Mouse (Mus musculus): ENCODE results near the gene Rnf208. TPM values are rescaled to one million over a fixed set of nuclear protein-coding genes. Genes with fewer than 3 reads are reported as not detected.

Rnf208 gene
- polyA plus RNA-seq, 1 experiment, result 248 TPM

- peak; percentile 92 to 98 for DNase-seq (ENCODE audit: extremely low spot score in 1 of 2, low spot score in 1 of 2)
Measured at GRCm38 (mm10) chr2:25271827-25272511, 29.9 kb downstream of the Rnf208 start, which contains the start of the genes Ssna1 and Anapc2. TSS of gene Ssna1 (minus strand) at chr2:25272438. TSS of gene Anapc2 (plus strand) at chr2:25272478.

GRCm38 (mm10) chr2:25272515-25272914 is 30.5 kb downstream of the Rnf208 start:
- DNase-seq (ENCODE audit: extremely low spot score in 1 of 2, low spot score in 1 of 2), result no peak

GRCm38 (mm10) chr2:25273010-25273409 is 31.0 kb downstream of the Rnf208 start:
- no peak for DNase-seq (ENCODE audit: extremely low spot score in 1 of 2, low spot score in 1 of 2)

- DNase-seq (ENCODE audit: extremely low spot score in 1 of 2, low spot score in 1 of 2), result peak in 1 of 2 experiments; percentile 90
Measured at GRCm38 (mm10) chr2:25278928-25279882, 37.1 kb downstream of the Rnf208 start.

GRCm38 (mm10) chr2:25285551-25285950 is 43.5 kb downstream of the Rnf208 start:
- DNase-seq (ENCODE audit: extremely low spot score in 1 of 2, low spot score in 1 of 2), result no peak

GRCm38 (mm10) chr2:25286314-25286713 is 44.3 kb downstream of the Rnf208 start:
- no peak for DNase-seq (ENCODE audit: extremely low spot score in 1 of 2, low spot score in 1 of 2)

- DNase-seq (ENCODE audit: extremely low spot score in 1 of 2, low spot score in 1 of 2), result no peak
Measured at GRCm38 (mm10) chr2:25286837-25287636, 45.0 kb downstream of the Rnf208 start.

GRCm38 (mm10) chr2:25287927-25288649 is 46.0 kb downstream of the Rnf208 start, which contains the start of gene Tmem210:
TSS of gene Tmem210 (plus strand) at chr2:25288145.
- no peak for DNase-seq (ENCODE audit: extremely low spot score in 1 of 2, low spot score in 1 of 2)

- no peak for DNase-seq (ENCODE audit: extremely low spot score in 1 of 2, low spot score in 1 of 2)
Measured at GRCm38 (mm10) chr2:25288734-25289345, 46.8 kb downstream of the Rnf208 start.

- no peak for DNase-seq (ENCODE audit: extremely low spot score in 1 of 2, low spot score in 1 of 2)
Measured at GRCm38 (mm10) chr2:25289651-25290050, 47.6 kb downstream of the Rnf208 start, which contains the start of gene Lrrc26. TSS of gene Lrrc26 (plus strand) at chr2:25289915.

- peak in 1 of 2 experiments; percentile 69 for DNase-seq (ENCODE audit: extremely low spot score in 1 of 2, low spot score in 1 of 2)
Measured at GRCm38 (mm10) chr2:25290101-25290815, 48.2 kb downstream of the Rnf208 start.

- peak in 1 of 2 experiments; percentile 59 for DNase-seq (ENCODE audit: extremely low spot score in 1 of 2, low spot score in 1 of 2)
Measured at GRCm38 (mm10) chr2:25290816-25291130, 48.7 kb downstream of the Rnf208 start.

- DNase-seq (ENCODE audit: extremely low spot score in 1 of 2, low spot score in 1 of 2), result no peak
Measured at GRCm38 (mm10) chr2:25291184-25292053, 49.4 kb downstream of the Rnf208 start.

GRCm38 (mm10) chr2:25292054-25292544 is 50.0 kb downstream of the Rnf208 start:
- peak in 1 of 2 experiments; percentile 65 for DNase-seq (ENCODE audit: extremely low spot score in 1 of 2, low spot score in 1 of 2)

- peak in 1 of 2 experiments; percentile 81 for DNase-seq (ENCODE audit: extremely low spot score in 1 of 2, low spot score in 1 of 2)
Measured at GRCm38 (mm10) chr2:25292856-25293255, 50.8 kb downstream of the Rnf208 start.

GRCm38 (mm10) chr2:25293706-25294105 is 51.7 kb downstream of the Rnf208 start:
- no peak for DNase-seq (ENCODE audit: extremely low spot score in 1 of 2, low spot score in 1 of 2)
